Mouse (Mus musculus) lung, postnatal 0 days (tissue): ENCODE results near the gene Bhmt.

Experiments used
- CTCF ChIP-seq: IDR thresholded peaks from 2 replicates; pipeline ENCODE4 v1.5.1; 2016; ENCODE audit warnings: antibody characterized with exemption, mild to moderate bottlenecking
- EP300 ChIP-seq: IDR thresholded peaks from 2 replicates; pipeline ENCODE4 v1.6.1; 2016; ENCODE audit warnings: antibody characterized with exemption, mild to moderate bottlenecking, control low read depth

DNA sequence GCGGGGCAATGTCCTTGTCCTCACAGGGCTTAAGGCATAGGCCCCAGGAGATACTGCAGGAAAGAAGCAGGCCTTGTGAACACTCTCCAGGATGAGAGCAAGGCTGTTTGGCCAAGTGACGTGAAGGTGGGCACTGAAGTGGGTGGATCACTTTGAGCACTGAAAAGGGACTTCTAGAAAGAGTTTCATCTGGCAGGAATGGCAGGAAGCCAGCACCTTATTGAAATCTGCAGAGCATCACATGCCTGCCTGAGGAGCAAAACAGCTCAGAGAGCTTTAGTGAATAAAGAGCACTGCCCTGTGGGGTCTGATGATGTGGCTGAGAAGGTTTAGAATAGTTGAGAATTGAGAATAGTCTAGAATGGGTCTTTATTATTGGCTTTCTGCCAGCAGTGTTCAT is 29.3 kb downstream of the Bhmt start:
- TF ChIP-seq CTCF (no peak), EP300 (no peak)
